Mouse (Mus musculus): Measurements from ENCODE around the gene Chpf2. TPM values are rescaled to one million over a fixed set of nuclear protein-coding genes. Genes with fewer than 3 reads are reported as not detected.
A peak's percentile ranks its signal among the peaks of the same experiment; 100 is the strongest.

Chpf2 gene
- polyA plus RNA-seq (2012; ENCODE audit: insufficient read depth, low replicate concordance) = 36.1 and 95.0 TPM in 2 replicates

GRCm38 (mm10) chr5:24586547-24587199 is at the start of gene Chpf2:
Gene Chpf2 (plus strand): TSS chr5:24586741.
- peaks cover 41% of the 10 kb centered on the region for H3K36me3 ChIP-seq (replicated peaks; ENCODE audit: low read length)
- H3K4me1 ChIP-seq = peaks cover 73% of the 10 kb centered on the region
- TF ChIP-seq GATA1 (IDR thresholded peaks at IDR 0.05; ENCODE audit: borderline replicate concordance, low read length) (no peak), FLI1 (IDR thresholded peaks at IDR 0.05; ENCODE audit: low read length) (no peak)
- no peaks in the 10 kb centered on the region for H3K9me3 ChIP-seq
- peak within 1 kb of the TSS; percentile 98 for H3K4me3 ChIP-seq (replicated peaks)
- no peaks in the 10 kb centered on the region for H3K27me3 ChIP-seq (replicated peaks)

GRCm38 (mm10) chr5:24537618-24538017 is 48.9 kb upstream of the Chpf2 start:
- Histone ChIP-seq H3K4me3 (replicated peaks) (peak overlapping the region; percentile 2), H3K27me3 (replicated peaks) (peaks cover 91% of the 10 kb centered on the region), H3K9me3 (0 out of 2 replicates have a peak, but pooled peaks cover 3% of the 10 kb centered on the region), H3K4me1 (peaks cover 13% of the 10 kb centered on the region), H3K36me3 (replicated peaks; ENCODE audit: low read length) (no peaks in the 10 kb centered on the region)
- TF ChIP-seq GATA1 (IDR thresholded peaks at IDR 0.05; ENCODE audit: borderline replicate concordance, low read length) = no peak
- no peak for TF ChIP-seq FLI1 (IDR thresholded peaks at IDR 0.05; ENCODE audit: low read length)

- Histone ChIP-seq H3K36me3 (replicated peaks; ENCODE audit: low read length) (no peaks in the 10 kb centered on the region), H3K27me3 (replicated peaks) (peaks cover 89% of the 10 kb centered on the region), H3K4me3 (replicated peaks) (no peak overlapping the region), H3K9me3 (0 out of 2 replicates have a peak, but pooled peaks cover 3% of the 10 kb centered on the region), H3K4me1 (peaks cover 13% of the 10 kb centered on the region)
- TF ChIP-seq GATA1 (IDR thresholded peaks at IDR 0.05; ENCODE audit: borderline replicate concordance, low read length) (no peak), FLI1 (IDR thresholded peaks at IDR 0.05; ENCODE audit: low read length) (no peak)
Observed at GRCm38 (mm10) chr5:24539571-24540296, 46.8 kb upstream of the Chpf2 start.

GRCm38 (mm10) chr5:24540387-24541143 is 46.0 kb upstream of the Chpf2 start, which contains the start of gene Asb10:
Gene Asb10 (minus strand): TSS chr5:24540978.
- no peak for TF ChIP-seq FLI1 (IDR thresholded peaks at IDR 0.05; ENCODE audit: low read length)
- TF ChIP-seq GATA1 (IDR thresholded peaks at IDR 0.05; ENCODE audit: borderline replicate concordance, low read length) = no peak
- Histone ChIP-seq H3K4me3 (replicated peaks) (peak within 1 kb of the TSS; percentile 5), H3K27me3 (replicated peaks) (peaks cover 92% of the 10 kb centered on the region), H3K4me1 (peaks cover 13% of the 10 kb centered on the region), H3K9me3 (0 out of 2 replicates have a peak, but pooled peaks cover 3% of the 10 kb centered on the region), H3K36me3 (replicated peaks; ENCODE audit: low read length) (no peaks in the 10 kb centered on the region)

DNA sequence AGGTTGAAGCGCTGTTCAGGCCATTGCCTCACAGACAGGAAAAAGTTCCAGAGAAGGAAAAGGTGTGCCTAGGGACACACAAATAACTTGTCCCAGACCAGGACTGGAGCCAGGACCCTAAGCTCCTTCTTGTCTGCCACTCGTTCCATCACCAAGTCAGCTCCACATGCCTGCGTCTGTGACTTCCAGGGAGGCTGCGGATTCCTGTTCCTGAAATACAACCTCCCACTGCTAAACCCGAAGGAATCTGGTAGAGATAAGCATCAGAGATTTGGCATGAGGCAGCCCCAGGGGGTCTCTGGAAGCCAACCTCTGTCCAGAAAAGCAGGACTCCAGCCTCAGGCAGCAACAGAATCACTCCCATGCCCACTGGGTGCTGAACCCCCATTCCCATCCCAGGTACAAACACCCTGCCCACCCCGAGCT is 45.4 kb upstream of the Chpf2 start:
- TF ChIP-seq FLI1 (IDR thresholded peaks at IDR 0.05; ENCODE audit: low read length) (no peak), GATA1 (IDR thresholded peaks at IDR 0.05; ENCODE audit: borderline replicate concordance, low read length) (no peak)
- Histone ChIP-seq H3K27me3 (replicated peaks) (peaks cover 92% of the 10 kb centered on the region), H3K4me3 (replicated peaks) (no peak overlapping the region), H3K4me1 (peaks cover 13% of the 10 kb centered on the region), H3K9me3 (0 out of 2 replicates have a peak, but pooled peaks cover 3% of the 10 kb centered on the region), H3K36me3 (replicated peaks; ENCODE audit: low read length) (no peaks in the 10 kb centered on the region)

DNA sequence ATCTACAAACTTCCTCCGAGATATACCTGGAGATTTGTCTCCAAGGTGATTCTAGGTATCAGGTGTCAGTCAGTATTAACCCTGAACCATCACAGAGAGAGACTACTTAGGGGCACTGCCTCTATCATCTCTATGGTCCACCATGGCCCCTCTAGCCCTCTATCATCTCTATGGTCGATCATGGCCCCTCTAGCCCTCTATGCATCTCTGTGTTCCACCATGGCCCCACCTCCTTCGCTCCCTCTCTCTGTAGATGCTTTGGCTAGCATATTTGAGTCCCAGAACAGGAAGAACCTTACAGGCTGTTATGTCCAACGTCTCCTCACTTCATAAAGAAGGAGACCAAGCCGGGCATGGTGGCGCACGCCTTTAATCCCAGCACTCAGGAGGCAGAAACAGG is 43.9 kb upstream of the Chpf2 start:
- TF ChIP-seq GATA1 (IDR thresholded peaks at IDR 0.05; ENCODE audit: borderline replicate concordance, low read length) (no peak), FLI1 (IDR thresholded peaks at IDR 0.05; ENCODE audit: low read length) (no peak)

DNA sequence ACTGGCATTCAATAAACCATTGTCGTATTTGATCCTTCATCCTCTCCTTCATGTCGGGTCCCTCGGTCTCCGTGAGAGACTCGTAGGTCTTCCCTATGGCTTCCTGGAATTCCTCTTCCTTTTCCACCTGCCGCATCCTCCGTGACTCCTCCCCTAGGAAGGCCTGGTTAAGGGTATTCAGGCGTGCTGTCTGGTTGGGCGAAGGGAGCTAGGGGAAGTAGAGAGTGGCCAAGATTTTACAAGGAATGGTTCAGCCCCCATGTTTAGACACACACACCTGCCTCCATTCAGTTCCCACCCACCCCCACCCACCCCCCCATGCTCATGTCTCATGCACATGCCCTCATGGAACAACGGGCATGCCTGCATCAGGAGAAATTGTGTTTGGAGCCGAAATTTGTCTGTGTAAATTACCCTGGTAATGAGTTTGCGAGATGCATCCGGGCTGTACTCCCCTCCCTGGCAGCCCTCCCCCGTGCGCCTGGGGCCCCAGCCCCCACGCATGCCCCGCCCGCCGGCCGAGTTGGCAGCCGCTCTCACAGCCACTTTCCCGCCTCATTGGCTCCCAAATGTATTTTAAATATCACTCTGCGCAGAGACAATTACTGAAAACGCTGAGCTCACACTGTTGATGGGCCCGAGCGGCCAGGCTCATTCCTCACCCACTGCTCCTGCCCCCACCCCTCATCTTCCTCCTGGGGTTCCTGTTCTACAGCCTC is 35.8 kb upstream of the Chpf2 start:
- H3K36me3 ChIP-seq (replicated peaks; ENCODE audit: low read length) = no peaks in the 10 kb centered on the region
- H3K4me1 ChIP-seq = peaks cover 4% of the 10 kb centered on the region; the same call in 1 of the 2 replicates
- TF ChIP-seq GATA1 (IDR thresholded peaks at IDR 0.05; ENCODE audit: borderline replicate concordance, low read length) (no peak), FLI1 (IDR thresholded peaks at IDR 0.05; ENCODE audit: low read length) (no peak)
- peaks cover 94% of the 10 kb centered on the region for H3K27me3 ChIP-seq (replicated peaks)
- no peak overlapping the region for H3K4me3 ChIP-seq (replicated peaks)
- H3K9me3 ChIP-seq = peaks cover 6% of the 10 kb centered on the region

More for the DNA sequence above, 43.9 kb upstream of the Chpf2 start:
- no peak overlapping the region for H3K4me3 ChIP-seq (replicated peaks)
- peaks cover 13% of the 10 kb centered on the region for H3K4me1 ChIP-seq
- H3K36me3 ChIP-seq (replicated peaks; ENCODE audit: low read length) = no peaks in the 10 kb centered on the region
- H3K9me3 ChIP-seq = no peaks in the 10 kb centered on the region
- peaks cover 91% of the 10 kb centered on the region for H3K27me3 ChIP-seq (replicated peaks)

DNA sequence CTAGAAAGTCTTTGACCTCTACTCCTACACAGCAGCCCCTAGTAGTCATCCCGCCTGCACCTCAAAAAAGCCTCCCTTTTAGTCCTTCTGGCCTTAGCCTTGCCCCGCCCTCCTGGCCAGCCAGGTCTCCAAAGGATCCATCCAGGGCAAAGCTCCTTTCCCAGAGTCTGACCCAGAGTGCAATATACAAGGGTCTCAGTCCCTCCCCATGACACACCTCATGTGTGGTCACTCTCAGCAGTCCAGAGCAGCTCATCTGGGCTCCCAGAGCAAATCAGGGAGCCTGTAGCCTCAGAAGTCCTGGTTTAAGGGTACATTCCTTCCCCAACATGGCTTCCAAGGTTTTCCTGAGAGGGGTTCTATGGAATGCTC is 35.2 kb upstream of the Chpf2 start:
- TF ChIP-seq GATA1 (IDR thresholded peaks at IDR 0.05; ENCODE audit: borderline replicate concordance, low read length) (no peak), FLI1 (IDR thresholded peaks at IDR 0.05; ENCODE audit: low read length) (no peak)
- peaks cover 10% of the 10 kb centered on the region for H3K9me3 ChIP-seq
- H3K4me1 ChIP-seq = peaks cover 4% of the 10 kb centered on the region; the same call in 1 of the 2 replicates
- H3K4me3 ChIP-seq (replicated peaks) = no peak overlapping the region
- peaks cover 94% of the 10 kb centered on the region for H3K27me3 ChIP-seq (replicated peaks)
- H3K36me3 ChIP-seq (replicated peaks; ENCODE audit: low read length) = no peaks in the 10 kb centered on the region

Measured in megakaryocyte, embryonic 14.5 days (primary cell).